Mouse (Mus musculus) MEL (cell line): ENCODE results near the gene Tprn. TPM values are rescaled to one million over a fixed set of nuclear protein-coding genes. Genes with fewer than 3 reads are reported as not detected.
A peak's percentile ranks its signal among the peaks of the same experiment; 100 is the strongest.

Source experiments
- DNase-seq: peaks from one replicate; pipeline ENCODE4 v3.0.0; 2011; ENCODE audit warnings: low read depth, low spot score
- H3K27ac ChIP-seq: 2 replicates; pipeline ENCODE4 v1.5.1; 2012; ENCODE audit warnings: low read depth, mild to moderate bottlenecking, control low read depth, low read length, moderate library complexity; ENCODE audit not compliant: control insufficient read depth
- H3K27me3 ChIP-seq, 2 experiments: fragments of 150-350 bp in 1 of 2; sonication (generic) in 1 of 2; 2 replicates each; pipeline ENCODE4 v1.6.1; 2012; ENCODE audit warnings: low read length in 2 of 2, mild to moderate bottlenecking in 2 of 2, improper control_type of control experiment in 1 of 2, moderate library complexity in 1 of 2; ENCODE audit not compliant: insufficient read depth in 2 of 2, control insufficient read depth in 1 of 2
- H3K36me3 ChIP-seq, 2 experiments: 2 replicates each; pipeline ENCODE4 v1.6.1; 2012 to 2014; ENCODE audit warnings: low read length in 2 of 2, improper control_type of control experiment in 1 of 2, inconsistent platforms in 1 of 2, mild to moderate bottlenecking in 1 of 2; ENCODE audit not compliant: insufficient read depth in 2 of 2, control insufficient read depth in 1 of 2
- H3K4me1 ChIP-seq, 2 experiments: fragments of 150-350 bp in 1 of 2; sonication (generic) in 1 of 2; 2 replicates each; pipeline ENCODE4 v1.6.1; 2012; ENCODE audit warnings: low read length in 2 of 2, improper control_type of control experiment in 1 of 2, mild to moderate bottlenecking in 1 of 2; ENCODE audit not compliant: insufficient read depth in 2 of 2, control insufficient read depth in 1 of 2
- H3K4me3 ChIP-seq, 2 experiments: fragments of 150-350 bp in 1 of 2; sonication (generic) in 1 of 2; 2 replicates each; pipeline ENCODE4 v1.5.1; 2012; ENCODE audit warnings: low read depth in 2 of 2, low read length in 2 of 2, mild to moderate bottlenecking in 2 of 2, moderate library complexity in 2 of 2, control low read depth in 1 of 2, improper control_type of control experiment in 1 of 2; ENCODE audit not compliant: control insufficient read depth in 1 of 2, insufficient read depth in 1 of 2
- H3K79me2 ChIP-seq: 2 replicates; pipeline ENCODE4 v1.6.1; 2012; ENCODE audit warnings: mild to moderate bottlenecking, low read length, moderate library complexity; ENCODE audit not compliant: control insufficient read depth, poor library complexity, insufficient read depth
- H3K9ac ChIP-seq: 2 replicates; pipeline ENCODE4 v1.6.1; 2012; ENCODE audit warnings: low read depth, mild to moderate bottlenecking, control low read depth, low read length, moderate library complexity; ENCODE audit not compliant: control insufficient read depth, poor library complexity, severe bottlenecking
- H3K9me3 ChIP-seq: fragments of 150-350 bp; sonication (generic); replicated peaks from 2 replicates; pipeline ENCODE4 v1.6.1; 2012; ENCODE audit warnings: mild to moderate bottlenecking, low read length, improper control_type of control experiment, moderate library complexity; ENCODE audit not compliant: insufficient read depth
- CHD1 ChIP-seq: IDR thresholded peaks from 2 replicates; pipeline ENCODE4 v1.6.1; 2012; ENCODE audit warnings: low read depth, mild to moderate bottlenecking, inconsistent platforms, low read length, improper control_type of control experiment
- CHD2 ChIP-seq: IDR thresholded peaks from 2 replicates; pipeline ENCODE4 v1.6.1; 2011; ENCODE audit warnings: low read length, improper control_type of control experiment
- CTCF ChIP-seq, 3 experiments: IDR thresholded peaks in 2 of 3; conservative IDR thresholded peaks in 1 of 3; 2 replicates each; pipeline ENCODE4 v1.5.1; 2011 to 2012; ENCODE audit warnings: low read length in 3 of 3, low read depth in 2 of 3, mild to moderate bottlenecking in 2 of 3, improper control_type of control experiment in 1 of 3, inconsistent platforms in 1 of 3, mixed read lengths in 1 of 3, moderate library complexity in 1 of 3; ENCODE audit not compliant: control insufficient read depth in 1 of 3, insufficient read depth in 1 of 3, poor library complexity in 1 of 3, severe bottlenecking in 1 of 3
- E2F4 ChIP-seq: IDR thresholded peaks from 2 replicates; pipeline ENCODE4 v1.6.1; 2011; ENCODE audit warnings: low read depth, low read length, improper control_type of control experiment, borderline replicate concordance
- ELF1 ChIP-seq: IDR thresholded peaks from 2 replicates; pipeline ENCODE4 v1.6.1; 2014; ENCODE audit warnings: low read depth, mild to moderate bottlenecking, inconsistent platforms, low read length, improper control_type of control experiment, moderate library complexity
- KAT2A ChIP-seq: conservative IDR thresholded peaks from 2 replicates; pipeline ENCODE4 v1.6.1; 2012; ENCODE audit warnings: low read depth, low read length, improper control_type of control experiment, inconsistent platforms
- MAFK ChIP-seq: IDR thresholded peaks from 2 replicates; pipeline ENCODE4 v1.6.1; 2011; ENCODE audit warnings: low read depth, mild to moderate bottlenecking, low read length, improper control_type of control experiment, borderline replicate concordance
- MAX ChIP-seq: IDR thresholded peaks from 2 replicates; pipeline ENCODE4 v1.6.1; 2011; ENCODE audit warnings: low read length, improper control_type of control experiment
- MEF2A ChIP-seq: IDR thresholded peaks from 2 replicates; pipeline ENCODE4 v1.6.1; 2014; ENCODE audit warnings: low read depth, mild to moderate bottlenecking, inconsistent platforms, low read length, improper control_type of control experiment; ENCODE audit not compliant: poor library complexity, insufficient replicate concordance, severe bottlenecking; ENCODE audit errors: extremely low read depth
- MYB ChIP-seq: IDR thresholded peaks from 2 replicates; pipeline ENCODE4 v1.6.1; 2011; ENCODE audit warnings: mild to moderate bottlenecking, low read depth, low read length, improper control_type of control experiment
- MYC ChIP-seq: IDR thresholded peaks from 2 replicates; pipeline ENCODE4 v1.6.1; 2011; ENCODE audit warnings: low read depth, mild to moderate bottlenecking, low read length, improper control_type of control experiment, moderate library complexity
- NRF1 ChIP-seq: IDR thresholded peaks from 2 replicates; pipeline ENCODE4 v1.6.1; 2014; ENCODE audit warnings: low read depth, mild to moderate bottlenecking, inconsistent platforms, low read length, improper control_type of control experiment, moderate library complexity; ENCODE audit not compliant: poor library complexity, insufficient read depth, severe bottlenecking
- POLR2A ChIP-seq, 2 experiments: IDR thresholded peaks; 2 replicates each; pipeline ENCODE4 v1.6.1; 2011 to 2012; ENCODE audit warnings: low read length in 2 of 2, mild to moderate bottlenecking in 2 of 2, control low read depth in 1 of 2, improper control_type of control experiment in 1 of 2, low read depth in 1 of 2, moderate library complexity in 1 of 2; ENCODE audit not compliant: control insufficient read depth in 1 of 2, insufficient read depth in 1 of 2, poor library complexity in 1 of 2
- POLR2AphosphoS2 ChIP-seq: IDR thresholded peaks from 2 replicates; pipeline ENCODE4 v1.6.1; 2011; ENCODE audit warnings: low read length, improper control_type of control experiment
- POLR2AphosphoS5 ChIP-seq: IDR thresholded peaks from 2 replicates; pipeline ENCODE4 v1.6.1; 2012; ENCODE audit warnings: low read depth, borderline replicate concordance, mild to moderate bottlenecking, inconsistent platforms, low read length, moderate library complexity, mixed read lengths
- SIN3A ChIP-seq: IDR thresholded peaks from 2 replicates; pipeline ENCODE4 v1.6.1; 2012; ENCODE audit warnings: low read length, improper control_type of control experiment, inconsistent platforms
- TCF12 ChIP-seq: IDR thresholded peaks from 2 replicates; pipeline ENCODE4 v1.6.1; 2014; ENCODE audit warnings: low read depth, mild to moderate bottlenecking, inconsistent platforms, low read length, improper control_type of control experiment, moderate library complexity
- USF2 ChIP-seq, 2 experiments: IDR thresholded peaks; 2 replicates each; pipeline ENCODE4 v1.6.1; 2011 to 2012; ENCODE audit warnings: improper control_type of control experiment in 2 of 2, low read length in 2 of 2, borderline replicate concordance in 1 of 2, inconsistent platforms in 1 of 2, low read depth in 1 of 2, mild to moderate bottlenecking in 1 of 2; ENCODE audit not compliant: insufficient read depth in 1 of 2
- ZKSCAN1 ChIP-seq: IDR thresholded peaks from 2 replicates; pipeline ENCODE4 v1.6.1; 2012; ENCODE audit warnings: low read depth, mild to moderate bottlenecking, inconsistent platforms, low read length, improper control_type of control experiment, moderate library complexity
- ZMIZ1 ChIP-seq: IDR thresholded peaks from 2 replicates; pipeline ENCODE4 v1.6.1; 2012; ENCODE audit warnings: low read depth, mild to moderate bottlenecking, inconsistent platforms, low read length, improper control_type of control experiment, moderate library complexity
- polyA plus RNA-seq, 2 experiments: library from polyadenylated mRNA; stranded (reverse) in 1 of 2; unstranded in 1 of 2; fragments of >175 nt in 1 of 2; fragments of >200 nt in 1 of 2; gene quantifications; 2 replicates each; pipeline versions ENCODE4 v1.2.1 to v1.2.4; 2012; ENCODE audit warnings: low replicate concordance in 2 of 2, low read depth in 1 of 2; ENCODE audit not compliant: insufficient read length in 2 of 2, insufficient read depth in 1 of 2, missing spikeins in 1 of 2
- total RNA-seq: library from RNA; depleted of rRNA; stranded (reverse); fragments of 300-350 nt; gene quantifications from 2 replicates; pipeline ENCODE4 v1.2.3, GENCODE M21; 2012

Tprn gene
- total and polyA plus RNA-seq, 3 experiments: 32.9 to 50.8 TPM; not detected in 1

DNA sequence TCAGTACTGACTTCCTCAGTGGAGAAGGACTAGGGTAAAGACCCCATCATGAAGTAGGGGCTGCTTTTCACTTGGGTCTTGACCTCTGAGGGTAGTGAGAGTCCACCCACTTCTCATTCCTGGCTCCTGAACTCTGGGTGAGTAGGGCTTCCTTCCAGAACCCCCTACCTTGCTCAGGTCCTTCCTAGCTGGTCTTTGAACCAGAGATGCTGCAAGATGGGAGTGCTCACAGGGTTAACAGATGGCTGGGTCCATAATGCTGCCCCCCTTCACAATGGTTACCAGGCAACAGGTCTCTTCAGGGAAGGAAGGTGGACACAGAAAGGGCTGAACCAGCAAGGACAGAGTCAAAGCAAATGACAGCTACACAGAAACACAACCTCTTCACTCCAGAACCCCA is 44.0 kb upstream of the Tprn start, which contains the start of gene Fam166a:
Gene Fam166a, plus strand, starts transcription at position 301 of the 400 bp plus-strand sequence.
- Histone ChIP-seq H3K4me3 (no peak within 1 kb of the TSS), H3K27me3 (no peaks in the 10 kb centered on the region), H3K36me3 (peaks cover 2 to 3% of the 10 kb centered on the region in 2 experiments; a peak in 3 of 4 replicates), H3K9ac (no peak within 1 kb of the TSS), H3K9me3 (no peaks in the 10 kb centered on the region), H3K79me2 (peaks cover 4% of the 10 kb centered on the region), H3K4me1 (no peaks in the 10 kb centered on the region; a peak in 1 of 4 replicates), H3K27ac (no peak within 1 kb of the TSS)
- no peak for DNase-seq
- TF ChIP-seq NRF1: no peak
- TF ChIP-seq MYB: no peak
- no peak for TF ChIP-seq MAX
- no peak for TF ChIP-seq ZMIZ1

DNA sequence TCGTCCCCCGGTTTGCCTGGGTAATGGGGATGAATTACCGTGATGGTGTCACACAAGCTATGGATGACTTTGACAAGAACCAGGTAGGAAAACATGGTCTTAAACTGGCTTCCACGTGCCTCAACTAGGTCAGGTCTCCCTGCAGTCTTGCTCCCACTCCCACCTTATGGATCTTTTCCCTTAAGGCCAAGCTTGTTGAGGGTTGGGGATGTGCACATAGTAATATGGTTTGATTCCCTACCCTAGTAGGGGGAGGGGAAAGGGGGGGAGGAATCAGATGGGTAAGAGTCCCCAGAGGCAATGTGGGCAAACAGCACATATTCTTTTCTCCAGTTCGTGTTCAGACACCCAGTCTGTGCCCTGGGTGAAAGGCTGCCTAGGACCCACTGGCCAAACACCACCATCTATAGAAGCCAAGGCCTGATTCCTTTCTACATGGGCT is 41.1 kb upstream of the Tprn start:
- H3K9ac ChIP-seq: no peak overlapping the region
- H3K4me1 ChIP-seq: peaks cover 4 to 8% of the 10 kb centered on the region in 2 experiments; a peak in 3 of 4 replicates
- no peak overlapping the region for H3K27ac ChIP-seq
- H3K79me2 ChIP-seq: peaks cover 17% of the 10 kb centered on the region
- no peak overlapping the region for H3K4me3 ChIP-seq
- peaks cover 6 to 9% of the 10 kb centered on the region in 2 experiments for H3K36me3 ChIP-seq
- H3K27me3 ChIP-seq: no peaks in the 10 kb centered on the region
- peak; percentile 66 for DNase-seq
- TF ChIP-seq USF2 (IDR thresholded peaks at IDR 0.05; ENCODE audit: borderline replicate concordance in 1 of 2, insufficient read depth in 1 of 2, low read depth in 1 of 2, low read length in 2 of 2) (no peak), CHD1 (no peak), CHD2 (peak; percentile 21; the same call in 1 of the 2 replicates), POLR2A (IDR thresholded peaks at IDR 0.05; ENCODE audit: control insufficient read depth in 1 of 2, insufficient read depth in 1 of 2, low read depth in 1 of 2, low read length in 2 of 2, poor library complexity in 1 of 2) (peak; percentile 61 to 77; a peak in 3 of 4 replicates), CTCF (IDR thresholded peaks at IDR 0.05 in 2 of 3, conservative IDR thresholded peaks at IDR 0.05 in 1 of 3; ENCODE audit: control insufficient read depth in 1 of 3, insufficient read depth in 1 of 3, low read depth in 2 of 3, low read length in 3 of 3, poor library complexity in 1 of 3, severe bottlenecking in 1 of 3) (no peak), MYC (0 out of 2 replicates have a peak, but pooled peaks have one; percentile 27), SIN3A (0 out of 2 replicates have a peak, but pooled peaks have one; percentile 11), E2F4 (no peak), POLR2AphosphoS5 (peak; percentile 89), POLR2AphosphoS2 (peak; percentile 95), ZKSCAN1 (no peak), MEF2A (no peak), KAT2A (no peak), ELF1 (no peak), MAFK (no peak), TCF12 (no peak)
- TF ChIP-seq, all 39 proteins: peak for 6
- no peaks in the 10 kb centered on the region for H3K9me3 ChIP-seq
